Mouse (Mus musculus): ENCODE results near the gene Pcolce2. TPM values are rescaled to one million over a fixed set of nuclear protein-coding genes. Genes with fewer than 3 reads are reported as not detected.

The Pcolce2 gene
- polyA plus RNA-seq, 1 experiment = 4.5 TPM

DNA sequence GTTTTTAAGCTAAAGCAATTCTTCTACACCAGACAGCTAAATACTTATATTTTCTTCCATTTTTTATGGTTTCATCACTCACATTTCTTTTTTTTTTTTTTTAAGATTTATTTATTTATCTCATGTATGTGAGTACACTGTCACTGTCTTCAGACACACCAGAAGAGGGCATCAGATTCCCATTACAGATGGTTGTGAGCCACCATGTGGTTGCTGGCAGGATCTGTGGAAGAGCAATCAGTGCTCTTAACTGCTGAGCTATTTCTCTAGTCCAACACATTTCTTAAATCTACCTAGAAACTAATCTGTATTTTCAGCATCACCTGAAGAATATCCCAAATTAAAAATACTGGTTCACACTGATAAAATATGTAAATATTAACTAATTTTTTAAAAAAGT lies 98.8 kb downstream of the Pcolce2 start:
- H3K4me1 ChIP-seq (ENCODE audit: control insufficient read depth, insufficient read depth, low read length) = no peaks in the 10 kb centered on the region
- no peak overlapping the region for H3K4me3 ChIP-seq (replicated peaks; ENCODE audit: insufficient read depth, low read depth, low read length)
- no peaks in the 10 kb centered on the region for H3K27me3 ChIP-seq (ENCODE audit: control insufficient read depth, insufficient read depth, low read length)
- TF ChIP-seq POLR2A (IDR thresholded peaks at IDR 0.05; ENCODE audit: borderline replicate concordance, insufficient read depth, low read length) (no peak), CTCF (IDR thresholded peaks at IDR 0.05; ENCODE audit: borderline replicate concordance, insufficient read depth, low read depth, low read length) (peak; percentile 27; the same call in 1 of the 2 replicates)
- DNase-seq = no peak
- H3K27ac ChIP-seq (ENCODE audit: insufficient read depth, low read length) = no peak overlapping the region

DNA sequence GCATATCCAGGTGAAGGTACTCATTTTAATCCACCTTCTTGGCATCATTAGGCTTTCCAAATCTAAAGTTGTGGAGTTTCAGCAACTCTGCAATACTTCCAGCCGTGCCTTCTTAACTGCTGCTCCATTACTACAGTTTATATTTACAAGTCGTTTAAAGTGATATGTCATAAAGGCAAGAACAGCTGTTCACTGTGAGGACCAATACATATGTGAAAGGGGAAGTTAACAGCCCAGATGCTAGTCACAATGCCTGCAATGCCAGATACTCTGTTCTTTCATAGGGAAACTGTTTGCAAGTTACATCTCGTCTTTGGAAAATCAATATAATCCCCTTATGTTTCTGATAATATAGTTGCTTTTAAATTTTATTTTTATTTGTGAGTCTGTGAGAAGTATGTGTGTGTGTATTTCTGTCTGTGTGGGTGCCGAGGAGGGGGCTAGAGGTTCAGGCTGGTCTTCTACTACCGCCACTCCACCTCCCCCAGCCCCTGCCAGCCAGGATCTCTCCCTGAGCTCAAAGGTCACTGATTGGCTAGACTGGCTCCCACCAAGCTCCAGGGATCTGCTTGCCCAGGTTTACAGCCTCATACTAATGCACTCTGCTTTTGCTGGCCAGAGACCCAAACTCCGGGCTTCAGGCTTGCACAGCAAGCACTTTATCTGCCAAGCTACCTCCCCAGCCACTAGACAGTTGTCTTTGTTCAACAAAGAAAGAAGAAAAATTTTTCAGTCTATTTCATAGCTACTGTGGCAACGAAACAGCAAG lies 107.6 kb downstream of the Pcolce2 start:
- DNase-seq = peak in 1 of 2 experiments; percentile 13
- Histone ChIP-seq H3K4me3 (replicated peaks; ENCODE audit: insufficient read depth, low read depth, low read length) (no peak overlapping the region), H3K27ac (ENCODE audit: insufficient read depth, low read length) (no peak overlapping the region), H3K27me3 (ENCODE audit: control insufficient read depth, insufficient read depth, low read length) (no peaks in the 10 kb centered on the region), H3K4me1 (ENCODE audit: control insufficient read depth, insufficient read depth, low read length) (no peaks in the 10 kb centered on the region; the same call in 1 of the 2 replicates)
- TF ChIP-seq CTCF (IDR thresholded peaks at IDR 0.05; ENCODE audit: borderline replicate concordance, insufficient read depth, low read depth, low read length) (no peak), POLR2A (IDR thresholded peaks at IDR 0.05; ENCODE audit: borderline replicate concordance, insufficient read depth, low read length) (no peak)
- WGBS = 52% methylated on average over 7 of the region's 7 CpGs

DNA sequence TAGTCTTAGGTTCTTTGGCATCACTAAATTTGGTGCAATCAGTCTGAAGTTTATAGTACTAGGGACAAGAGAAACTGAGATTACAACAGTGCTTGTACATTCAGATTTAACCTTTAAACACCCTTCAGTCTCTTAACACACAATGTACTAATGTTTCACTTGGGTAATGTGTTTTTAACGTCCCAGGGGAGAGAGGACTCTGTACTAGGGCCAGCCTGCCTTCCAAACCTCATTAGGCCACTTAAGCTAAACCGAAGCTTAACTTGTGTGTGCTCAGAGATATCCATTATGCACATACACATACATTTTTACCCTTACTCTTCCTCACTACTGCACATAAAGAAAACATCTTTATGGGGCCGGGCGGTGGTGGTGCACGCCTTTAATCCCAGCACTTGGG lies 109.9 kb downstream of the Pcolce2 start:
- DNase-seq = no peak
- Histone ChIP-seq H3K27ac (ENCODE audit: insufficient read depth, low read length) (no peak overlapping the region), H3K4me3 (replicated peaks; ENCODE audit: insufficient read depth, low read depth, low read length) (no peak overlapping the region), H3K27me3 (ENCODE audit: control insufficient read depth, insufficient read depth, low read length) (no peaks in the 10 kb centered on the region), H3K4me1 (ENCODE audit: control insufficient read depth, insufficient read depth, low read length) (no peaks in the 10 kb centered on the region; the same call in 1 of the 2 replicates)
- WGBS = 89% methylated on average over 5 of the region's 5 CpGs
- TF ChIP-seq CTCF (IDR thresholded peaks at IDR 0.05; ENCODE audit: borderline replicate concordance, insufficient read depth, low read depth, low read length) = no peak
- no peak for TF ChIP-seq POLR2A (IDR thresholded peaks at IDR 0.05; ENCODE audit: borderline replicate concordance, insufficient read depth, low read length)

Other genes starting within 250 kb of the Pcolce2 start
- gene Chst2, start 230.9 kb upstream of the Pcolce2 start, polyA plus RNA-seq (2012; rRNA removed) = 15.4 and 16.8 TPM in 2 replicates
- gene U2surp, start 125.6 kb upstream of the Pcolce2 start, polyA plus RNA-seq (2012; rRNA removed) = 28.4 and 30.8 TPM in 2 replicates
- 18.5 and 19.8 TPM in 2 replicates for gene Paqr9, start 77.9 kb upstream of the Pcolce2 start, polyA plus RNA-seq (2012; rRNA removed)
- 21.3 and 23.1 TPM in 2 replicates for gene Trpc1, start 112.8 kb downstream of the Pcolce2 start, polyA plus RNA-seq (2012; rRNA removed)
- gene Pls1, start 207.7 kb downstream of the Pcolce2 start, polyA plus RNA-seq (2012; rRNA removed) = 9.3 and 11.5 TPM in 2 replicates
- 7.0 and 7.2 TPM in 2 replicates for gene Atr, start 220.0 kb downstream of the Pcolce2 start, polyA plus RNA-seq (2012; rRNA removed)